Mouse (Mus musculus) MEL (cell line): ENCODE data around the gene Egfl7. TPM values are rescaled to one million over a fixed set of nuclear protein-coding genes. Genes with fewer than 3 reads are reported as not detected.

Experiments used
- DNase-seq: peaks from one replicate; pipeline ENCODE4 v3.0.0; 2011; ENCODE audit warnings: low read depth, low spot score
- H3K27ac ChIP-seq: 2 replicates; pipeline ENCODE4 v1.5.1; 2012; ENCODE audit warnings: low read depth, mild to moderate bottlenecking, control low read depth, low read length, moderate library complexity; ENCODE audit not compliant: control insufficient read depth
- H3K27me3 ChIP-seq, 2 experiments: fragments of 150-350 bp in 1 of 2; sonication (generic) in 1 of 2; 2 replicates each; pipeline ENCODE4 v1.6.1; 2012; ENCODE audit warnings: low read length in 2 of 2, mild to moderate bottlenecking in 2 of 2, improper control_type of control experiment in 1 of 2, moderate library complexity in 1 of 2; ENCODE audit not compliant: insufficient read depth in 2 of 2, control insufficient read depth in 1 of 2
- H3K36me3 ChIP-seq, 2 experiments: 2 replicates each; pipeline ENCODE4 v1.6.1; 2012 to 2014; ENCODE audit warnings: low read length in 2 of 2, improper control_type of control experiment in 1 of 2, inconsistent platforms in 1 of 2, mild to moderate bottlenecking in 1 of 2; ENCODE audit not compliant: insufficient read depth in 2 of 2, control insufficient read depth in 1 of 2
- H3K4me1 ChIP-seq, 2 experiments: fragments of 150-350 bp in 1 of 2; sonication (generic) in 1 of 2; 2 replicates each; pipeline ENCODE4 v1.6.1; 2012; ENCODE audit warnings: low read length in 2 of 2, improper control_type of control experiment in 1 of 2, mild to moderate bottlenecking in 1 of 2; ENCODE audit not compliant: insufficient read depth in 2 of 2, control insufficient read depth in 1 of 2
- H3K4me3 ChIP-seq, 2 experiments: fragments of 150-350 bp in 1 of 2; sonication (generic) in 1 of 2; 2 replicates each; pipeline ENCODE4 v1.5.1; 2012; ENCODE audit warnings: low read depth in 2 of 2, low read length in 2 of 2, mild to moderate bottlenecking in 2 of 2, moderate library complexity in 2 of 2, control low read depth in 1 of 2, improper control_type of control experiment in 1 of 2; ENCODE audit not compliant: control insufficient read depth in 1 of 2, insufficient read depth in 1 of 2
- H3K79me2 ChIP-seq: 2 replicates; pipeline ENCODE4 v1.6.1; 2012; ENCODE audit warnings: mild to moderate bottlenecking, low read length, moderate library complexity; ENCODE audit not compliant: control insufficient read depth, poor library complexity, insufficient read depth
- H3K9ac ChIP-seq: 2 replicates; pipeline ENCODE4 v1.6.1; 2012; ENCODE audit warnings: low read depth, mild to moderate bottlenecking, control low read depth, low read length, moderate library complexity; ENCODE audit not compliant: control insufficient read depth, poor library complexity, severe bottlenecking
- H3K9me3 ChIP-seq: fragments of 150-350 bp; sonication (generic); replicated peaks from 2 replicates; pipeline ENCODE4 v1.6.1; 2012; ENCODE audit warnings: mild to moderate bottlenecking, low read length, improper control_type of control experiment, moderate library complexity; ENCODE audit not compliant: insufficient read depth
- BHLHE40 ChIP-seq: IDR thresholded peaks from 2 replicates; pipeline ENCODE4 v1.6.1; 2012; ENCODE audit warnings: low read depth, mild to moderate bottlenecking, inconsistent platforms, low read length, improper control_type of control experiment, borderline replicate concordance
- CTCF ChIP-seq, 3 experiments: IDR thresholded peaks in 2 of 3; conservative IDR thresholded peaks in 1 of 3; 2 replicates each; pipeline ENCODE4 v1.5.1; 2011 to 2012; ENCODE audit warnings: low read length in 3 of 3, low read depth in 2 of 3, mild to moderate bottlenecking in 2 of 3, improper control_type of control experiment in 1 of 3, inconsistent platforms in 1 of 3, mixed read lengths in 1 of 3, moderate library complexity in 1 of 3; ENCODE audit not compliant: control insufficient read depth in 1 of 3, insufficient read depth in 1 of 3, poor library complexity in 1 of 3, severe bottlenecking in 1 of 3
- EP300 ChIP-seq, 2 experiments: IDR thresholded peaks; 2 replicates each; pipeline ENCODE4 v1.6.1; 2011; ENCODE audit warnings: improper control_type of control experiment in 2 of 2, low read length in 2 of 2, low read depth in 1 of 2, mild to moderate bottlenecking in 1 of 2
- ETS1 ChIP-seq: IDR thresholded peaks from 2 replicates; pipeline ENCODE4 v1.6.1; 2012; ENCODE audit warnings: low read depth, mild to moderate bottlenecking, inconsistent platforms, low read length, improper control_type of control experiment, moderate library complexity
- GABPA ChIP-seq: IDR thresholded peaks from 2 replicates; pipeline ENCODE4 v1.6.1; 2012; ENCODE audit warnings: low read depth, mild to moderate bottlenecking, inconsistent platforms, low read length, improper control_type of control experiment, moderate library complexity
- HCFC1 ChIP-seq: IDR thresholded peaks from 2 replicates; pipeline ENCODE4 v1.6.1; 2012; ENCODE audit warnings: low read depth, mild to moderate bottlenecking, inconsistent platforms, low read length, improper control_type of control experiment, moderate library complexity
- MAFK ChIP-seq: IDR thresholded peaks from 2 replicates; pipeline ENCODE4 v1.6.1; 2011; ENCODE audit warnings: low read depth, mild to moderate bottlenecking, low read length, improper control_type of control experiment, borderline replicate concordance
- MAX ChIP-seq: IDR thresholded peaks from 2 replicates; pipeline ENCODE4 v1.6.1; 2011; ENCODE audit warnings: low read length, improper control_type of control experiment
- MAZ ChIP-seq: IDR thresholded peaks from 2 replicates; pipeline ENCODE4 v1.6.1; 2012; ENCODE audit warnings: low read depth, mild to moderate bottlenecking, inconsistent platforms, low read length, improper control_type of control experiment
- MYC ChIP-seq: IDR thresholded peaks from 2 replicates; pipeline ENCODE4 v1.6.1; 2011; ENCODE audit warnings: low read depth, mild to moderate bottlenecking, low read length, improper control_type of control experiment, moderate library complexity
- NRF1 ChIP-seq: IDR thresholded peaks from 2 replicates; pipeline ENCODE4 v1.6.1; 2014; ENCODE audit warnings: low read depth, mild to moderate bottlenecking, inconsistent platforms, low read length, improper control_type of control experiment, moderate library complexity; ENCODE audit not compliant: poor library complexity, insufficient read depth, severe bottlenecking
- POLR2A ChIP-seq, 2 experiments: IDR thresholded peaks; 2 replicates each; pipeline ENCODE4 v1.6.1; 2011 to 2012; ENCODE audit warnings: low read length in 2 of 2, mild to moderate bottlenecking in 2 of 2, control low read depth in 1 of 2, improper control_type of control experiment in 1 of 2, low read depth in 1 of 2, moderate library complexity in 1 of 2; ENCODE audit not compliant: control insufficient read depth in 1 of 2, insufficient read depth in 1 of 2, poor library complexity in 1 of 2
- SMC3 ChIP-seq: IDR thresholded peaks from 2 replicates; pipeline ENCODE4 v1.6.1; 2011; ENCODE audit warnings: low read depth, low read length, improper control_type of control experiment
- TBP ChIP-seq: IDR thresholded peaks from 2 replicates; pipeline ENCODE4 v1.8.0; 2011; ENCODE audit warnings: low read depth, low read length, improper control_type of control experiment
- TCF12 ChIP-seq: IDR thresholded peaks from 2 replicates; pipeline ENCODE4 v1.6.1; 2014; ENCODE audit warnings: low read depth, mild to moderate bottlenecking, inconsistent platforms, low read length, improper control_type of control experiment, moderate library complexity
- USF1 ChIP-seq: IDR thresholded peaks from 2 replicates; pipeline ENCODE4 v1.6.1; 2014; ENCODE audit warnings: low read depth, mild to moderate bottlenecking, inconsistent platforms, low read length, improper control_type of control experiment, moderate library complexity
- USF2 ChIP-seq, 2 experiments: IDR thresholded peaks; 2 replicates each; pipeline ENCODE4 v1.6.1; 2011 to 2012; ENCODE audit warnings: improper control_type of control experiment in 2 of 2, low read length in 2 of 2, borderline replicate concordance in 1 of 2, inconsistent platforms in 1 of 2, low read depth in 1 of 2, mild to moderate bottlenecking in 1 of 2; ENCODE audit not compliant: insufficient read depth in 1 of 2
- ZC3H11A ChIP-seq: IDR thresholded peaks from 2 replicates; pipeline ENCODE4 v1.6.1; 2012; ENCODE audit warnings: low read depth, mild to moderate bottlenecking, inconsistent platforms, low read length, improper control_type of control experiment
- ZKSCAN1 ChIP-seq: IDR thresholded peaks from 2 replicates; pipeline ENCODE4 v1.6.1; 2012; ENCODE audit warnings: low read depth, mild to moderate bottlenecking, inconsistent platforms, low read length, improper control_type of control experiment, moderate library complexity
- ZNF384 ChIP-seq: IDR thresholded peaks from 2 replicates; pipeline ENCODE4 v1.6.1; 2012; ENCODE audit warnings: low read depth, mild to moderate bottlenecking, inconsistent platforms, low read length, improper control_type of control experiment
- polyA plus RNA-seq, 2 experiments: library from polyadenylated mRNA; stranded (reverse) in 1 of 2; unstranded in 1 of 2; fragments of >175 nt in 1 of 2; fragments of >200 nt in 1 of 2; gene quantifications; 2 replicates each; pipeline versions ENCODE4 v1.2.1 to v1.2.4; 2012; ENCODE audit warnings: low replicate concordance in 2 of 2, low read depth in 1 of 2; ENCODE audit not compliant: insufficient read length in 2 of 2, insufficient read depth in 1 of 2, missing spikeins in 1 of 2
- total RNA-seq: library from RNA; depleted of rRNA; stranded (reverse); fragments of 300-350 nt; gene quantifications from 2 replicates; pipeline ENCODE4 v1.2.3, GENCODE M21; 2012

Gene Egfl7
- total and polyA plus RNA-seq, 3 experiments = 73.9 to 125 TPM; not detected in 1

DNA sequence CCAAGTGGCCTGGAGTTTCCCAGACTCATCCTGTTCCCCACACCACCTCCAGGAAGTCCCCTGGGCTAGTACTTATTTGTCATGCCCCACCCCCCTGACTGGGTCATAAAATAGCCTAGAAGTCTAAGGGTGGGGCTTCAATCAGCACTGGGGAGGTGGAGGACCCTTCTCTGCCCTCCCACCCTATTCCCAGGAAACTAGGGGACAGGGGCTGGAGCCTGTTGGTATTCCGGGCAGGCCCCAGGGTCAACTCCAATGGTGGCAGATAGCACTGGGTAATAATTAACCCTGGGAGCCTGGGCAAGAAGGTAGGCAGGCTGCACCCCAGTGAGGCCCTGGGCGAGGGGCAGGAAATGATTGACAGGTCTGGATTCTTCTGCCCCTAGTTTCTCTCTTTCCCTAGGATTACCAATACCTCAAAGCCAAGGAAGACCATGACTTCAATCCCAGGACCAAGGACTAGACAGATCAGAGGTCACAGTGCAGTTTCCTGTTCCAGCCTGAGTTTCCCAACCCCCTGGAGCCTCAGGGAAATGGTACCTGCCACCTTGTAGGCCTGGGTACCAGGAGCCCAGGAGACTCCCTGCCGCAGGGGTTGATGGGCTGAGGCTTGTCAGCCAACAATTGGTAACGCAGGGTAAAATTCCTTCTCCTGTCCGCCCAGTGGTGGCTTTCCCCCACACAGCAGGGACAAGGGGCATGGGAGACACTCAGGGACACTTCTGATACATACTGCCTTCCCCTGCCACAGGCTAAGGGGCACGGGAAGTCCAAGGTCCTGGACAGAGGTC lies 15.3 kb downstream of the Egfl7 start:
- Histone ChIP-seq H3K9ac (no peak overlapping the region), H3K4me3 (no peak overlapping the region), H3K9me3 (no peaks in the 10 kb centered on the region), H3K79me2 (no peaks in the 10 kb centered on the region), H3K27me3 (no peaks in the 10 kb centered on the region), H3K27ac (no peak overlapping the region), H3K36me3 (no peaks in the 10 kb centered on the region), H3K4me1 (no peaks in the 10 kb centered on the region)
- no peak for DNase-seq
- TF ChIP-seq SMC3 = no peak
- no peak for TF ChIP-seq BHLHE40
- no peak for TF ChIP-seq ZNF384
- no peak for TF ChIP-seq MAFK
- no peak for TF ChIP-seq TBP
- TF ChIP-seq GABPA = no peak
- no peak for TF ChIP-seq TCF12
- TF ChIP-seq MAZ = no peak
- no peak for TF ChIP-seq NRF1
- TF ChIP-seq POLR2A (IDR thresholded peaks at IDR 0.05; ENCODE audit: control insufficient read depth in 1 of 2, insufficient read depth in 1 of 2, low read depth in 1 of 2, low read length in 2 of 2, poor library complexity in 1 of 2) = no peak
- TF ChIP-seq USF1 = no peak
- TF ChIP-seq MYC = no peak
- TF ChIP-seq USF2 (IDR thresholded peaks at IDR 0.05; ENCODE audit: borderline replicate concordance in 1 of 2, insufficient read depth in 1 of 2, low read depth in 1 of 2, low read length in 2 of 2) = no peak
- no peak for TF ChIP-seq MAX
- TF ChIP-seq EP300 (IDR thresholded peaks at IDR 0.05; ENCODE audit: low read depth in 1 of 2, low read length in 2 of 2) = no peak
- no peak for TF ChIP-seq HCFC1
- no peak for TF ChIP-seq ZKSCAN1
- no peak for TF ChIP-seq CTCF (IDR thresholded peaks at IDR 0.05 in 2 of 3, conservative IDR thresholded peaks at IDR 0.05 in 1 of 3; ENCODE audit: control insufficient read depth in 1 of 3, insufficient read depth in 1 of 3, low read depth in 2 of 3, low read length in 3 of 3, poor library complexity in 1 of 3, severe bottlenecking in 1 of 3)
- no peak for TF ChIP-seq ETS1
- TF ChIP-seq ZC3H11A = no peak
